Mouse (Mus musculus): ENCODE data around the gene Lrrc71. TPM values are rescaled to one million over a fixed set of nuclear protein-coding genes. Genes with fewer than 3 reads are reported as not detected.
A peak's percentile ranks its signal among the peaks of the same experiment; 100 is the strongest.

Lrrc71 gene
- polyA plus RNA-seq, 1 experiment from 2014 or later = 0.23 TPM

DNA sequence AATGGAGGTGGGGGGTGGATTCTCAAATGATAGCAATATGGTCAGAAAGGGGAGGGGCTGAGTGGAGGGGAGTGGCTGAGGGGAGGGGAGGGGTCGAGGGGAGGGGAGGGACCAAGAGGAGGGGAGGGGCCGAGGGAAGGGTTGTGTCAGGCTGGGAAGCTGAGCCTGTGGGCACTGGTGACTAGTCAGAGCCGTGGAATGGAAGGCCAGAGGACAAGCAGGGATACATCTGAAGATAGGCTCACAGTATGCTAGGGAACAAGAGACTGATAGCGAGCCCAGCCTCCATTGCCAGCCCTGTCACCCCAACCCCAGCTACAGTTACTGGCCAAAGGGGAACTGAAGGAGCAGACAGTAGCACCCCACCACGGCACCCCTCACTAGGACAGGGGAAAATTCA, 10.2 kb upstream of the Lrrc71 start:
- 46% methylated on average over 5 of the region's 5 CpGs for WGBS (ENCODE audit: insufficient replicate concordance)
- no peak overlapping the region for H3K9ac ChIP-seq (replicated peaks)
- no peaks in the 10 kb centered on the region for H3K9me3 ChIP-seq (ENCODE audit: low read length)
- H3K4me3 ChIP-seq (ENCODE audit: low read depth, low read length) = no peak overlapping the region
- H3K4me2 ChIP-seq (ENCODE audit: low read depth, low read length) = no peak overlapping the region
- no peaks in the 10 kb centered on the region; the same call in 1 of the 2 replicates for H3K36me3 ChIP-seq (replicated peaks; ENCODE audit: insufficient read depth, low read length)
- no peak for ATAC-seq
- H3K4me1 ChIP-seq (ENCODE audit: insufficient read depth) = 0 out of 2 replicates have a peak, but pooled peaks cover 6% of the 10 kb centered on the region
- no peaks in the 10 kb centered on the region for H3K27me3 ChIP-seq (ENCODE audit: insufficient read depth, low read length)
- no peak overlapping the region for H3K27ac ChIP-seq (ENCODE audit: low read depth)
- TF ChIP-seq EP300 (IDR thresholded peaks at IDR 0.05; ENCODE audit: low read depth) = no peak
- TF ChIP-seq CTCF (IDR thresholded peaks at IDR 0.05; ENCODE audit: low read depth) = no peak
- DNase-seq = no peak

DNA sequence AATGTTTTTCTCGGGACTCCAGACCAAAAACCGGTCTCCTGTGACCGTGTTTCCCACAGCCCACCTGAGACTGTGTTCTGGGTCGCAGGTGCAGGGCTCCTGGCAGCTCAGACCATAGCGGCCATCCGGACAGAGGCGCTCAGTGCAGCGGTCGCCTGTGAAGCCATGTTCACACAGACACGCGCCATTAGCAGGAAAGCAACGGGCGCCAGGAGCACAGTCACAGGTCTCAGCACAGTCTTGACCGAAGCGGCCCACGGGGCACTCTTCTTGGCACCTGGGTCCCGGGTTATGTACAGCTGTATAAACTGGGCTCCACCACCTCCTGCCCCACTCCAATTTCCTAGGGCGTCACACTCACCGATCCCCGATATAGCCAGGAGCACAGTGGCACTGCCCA, 8.1 kb upstream of the Lrrc71 start:
- DNase-seq (no peak), ATAC-seq (no peak)
- Histone ChIP-seq H3K4me1 (ENCODE audit: insufficient read depth) (0 out of 2 replicates have a peak, but pooled peaks cover 3% of the 10 kb centered on the region), H3K4me3 (ENCODE audit: low read depth, low read length) (no peak overlapping the region), H3K9ac (replicated peaks) (no peak overlapping the region), H3K9me3 (ENCODE audit: low read length) (no peaks in the 10 kb centered on the region), H3K36me3 (replicated peaks; ENCODE audit: insufficient read depth, low read length) (no peaks in the 10 kb centered on the region; the same call in 1 of the 2 replicates), H3K27me3 (ENCODE audit: insufficient read depth, low read length) (no peaks in the 10 kb centered on the region), H3K27ac (ENCODE audit: low read depth) (no peak overlapping the region), H3K4me2 (ENCODE audit: low read depth, low read length) (no peak overlapping the region)
- TF ChIP-seq CTCF (IDR thresholded peaks at IDR 0.05; ENCODE audit: low read depth) (no peak), EP300 (IDR thresholded peaks at IDR 0.05; ENCODE audit: low read depth) (no peak)
- WGBS (ENCODE audit: insufficient replicate concordance) = 74% methylated on average over 20 of the region's 20 CpGs

DNA sequence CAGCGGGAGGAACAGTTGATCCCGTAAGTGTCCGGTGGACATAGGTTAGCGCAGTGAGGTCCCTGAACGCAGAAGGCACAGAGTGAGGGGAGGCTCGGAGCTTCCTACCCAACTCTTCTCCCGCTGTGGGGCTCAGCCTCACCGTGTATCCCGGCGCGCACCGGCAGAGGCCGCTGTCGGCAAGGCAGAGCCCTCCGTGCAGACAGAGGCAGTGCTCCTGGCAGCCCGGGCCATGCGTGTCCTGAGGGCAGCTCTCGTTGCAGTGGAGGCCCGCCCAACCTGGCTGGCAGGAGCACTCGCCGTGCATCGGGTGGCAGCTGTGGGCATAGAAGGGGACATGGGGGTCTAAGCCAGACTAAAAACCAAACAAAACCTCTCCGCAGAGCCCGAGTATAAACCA, 7.5 kb upstream of the Lrrc71 start:
- ATAC-seq (peak; percentile 86), DNase-seq (peak; percentile 87)
- H3K4me1 ChIP-seq (ENCODE audit: insufficient read depth) = no peaks in the 10 kb centered on the region
- TF ChIP-seq EP300 (IDR thresholded peaks at IDR 0.05; ENCODE audit: low read depth) (no peak), CTCF (IDR thresholded peaks at IDR 0.05; ENCODE audit: low read depth) (peak; percentile 97)
- no peak overlapping the region for H3K27ac ChIP-seq (ENCODE audit: low read depth)
- no peak overlapping the region for H3K4me3 ChIP-seq (ENCODE audit: low read depth, low read length)
- no peaks in the 10 kb centered on the region for H3K9me3 ChIP-seq (ENCODE audit: low read length)
- 14% methylated on average over 24 of the region's 24 CpGs for WGBS (ENCODE audit: insufficient replicate concordance)
- H3K36me3 ChIP-seq (replicated peaks; ENCODE audit: insufficient read depth, low read length) = no peaks in the 10 kb centered on the region; the same call in 1 of the 2 replicates
- no peaks in the 10 kb centered on the region for H3K27me3 ChIP-seq (ENCODE audit: insufficient read depth, low read length)
- H3K9ac ChIP-seq (replicated peaks) = no peak overlapping the region
- H3K4me2 ChIP-seq (ENCODE audit: low read depth, low read length) = no peak overlapping the region

GRCm38 (mm10) chr3:87753829-87754228, 5.4 kb upstream of the Lrrc71 start:
- DNase-seq = no peak

GRCm38 (mm10) chr3:87752567-87752966, 4.1 kb upstream of the Lrrc71 start:
- Histone ChIP-seq H3K9ac (replicated peaks) (no peak overlapping the region), H3K27me3 (ENCODE audit: insufficient read depth, low read length) (no peaks in the 10 kb centered on the region), H3K27ac (ENCODE audit: low read depth) (no peak overlapping the region), H3K4me1 (ENCODE audit: insufficient read depth) (no peaks in the 10 kb centered on the region), H3K4me2 (ENCODE audit: low read depth, low read length) (no peak overlapping the region), H3K36me3 (replicated peaks; ENCODE audit: insufficient read depth, low read length) (no peaks in the 10 kb centered on the region; the same call in 1 of the 2 replicates), H3K4me3 (ENCODE audit: low read depth, low read length) (no peak overlapping the region), H3K9me3 (ENCODE audit: low read length) (no peaks in the 10 kb centered on the region)
- DNase-seq (no peak), ATAC-seq (no peak)
- 74% methylated on average over 3 of the region's 3 CpGs for WGBS (ENCODE audit: insufficient replicate concordance)
- no peak for TF ChIP-seq CTCF (IDR thresholded peaks at IDR 0.05; ENCODE audit: low read depth)
- TF ChIP-seq EP300 (IDR thresholded peaks at IDR 0.05; ENCODE audit: low read depth) = no peak

More at GRCm38 (mm10) chr3:87753829-87754228, 5.4 kb upstream of the Lrrc71 start:
- no peaks in the 10 kb centered on the region for H3K4me1 ChIP-seq (ENCODE audit: insufficient read depth)
- no peaks in the 10 kb centered on the region for H3K27me3 ChIP-seq (ENCODE audit: insufficient read depth, low read length)
- no peak overlapping the region for H3K9ac ChIP-seq (replicated peaks)
- no peaks in the 10 kb centered on the region; the same call in 1 of the 2 replicates for H3K36me3 ChIP-seq (replicated peaks; ENCODE audit: insufficient read depth, low read length)
- TF ChIP-seq CTCF (IDR thresholded peaks at IDR 0.05; ENCODE audit: low read depth) (no peak), EP300 (IDR thresholded peaks at IDR 0.05; ENCODE audit: low read depth) (no peak)
- H3K4me3 ChIP-seq (ENCODE audit: low read depth, low read length) = no peak overlapping the region
- 85% methylated on average over 13 of the region's 13 CpGs for WGBS (ENCODE audit: insufficient replicate concordance)
- no peak overlapping the region for H3K27ac ChIP-seq (ENCODE audit: low read depth)
- no peaks in the 10 kb centered on the region for H3K9me3 ChIP-seq (ENCODE audit: low read length)
- ATAC-seq = no peak
- no peak overlapping the region for H3K4me2 ChIP-seq (ENCODE audit: low read depth, low read length)

- no peak overlapping the region for H3K9ac ChIP-seq (replicated peaks)
- no peak overlapping the region for H3K4me3 ChIP-seq (ENCODE audit: low read depth, low read length)
Measured at GRCm38 (mm10) chr3:87749977-87750376, 1.6 kb upstream of the Lrrc71 start.

More at GRCm38 (mm10) chr3:87749977-87750376, 1.6 kb upstream of the Lrrc71 start:
- H3K27me3 ChIP-seq (ENCODE audit: insufficient read depth, low read length) = no peaks in the 10 kb centered on the region
- no peak overlapping the region for H3K27ac ChIP-seq (ENCODE audit: low read depth)
- H3K9me3 ChIP-seq (ENCODE audit: low read length) = no peaks in the 10 kb centered on the region
- H3K36me3 ChIP-seq (replicated peaks; ENCODE audit: insufficient read depth, low read length) = no peaks in the 10 kb centered on the region; the same call in 1 of the 2 replicates
- TF ChIP-seq CTCF (IDR thresholded peaks at IDR 0.05; ENCODE audit: low read depth) (no peak), EP300 (IDR thresholded peaks at IDR 0.05; ENCODE audit: low read depth) (no peak)
- no peaks in the 10 kb centered on the region for H3K4me1 ChIP-seq (ENCODE audit: insufficient read depth)
- ATAC-seq = no peak
- no peak for DNase-seq
- H3K4me2 ChIP-seq (ENCODE audit: low read depth, low read length) = no peak overlapping the region
- 84% methylated on average over 12 of the region's 12 CpGs for WGBS (ENCODE audit: insufficient replicate concordance)
